Mouse (Mus musculus) embryonic facial prominence, embryonic 15.5 days (tissue): ENCODE measurements around the gene Clrn3. TPM values are rescaled to one million over a fixed set of nuclear protein-coding genes. Genes with fewer than 3 reads are reported as not detected.

Experiments used
- ATAC-seq: fragments of 200-750 bp; cut with Nextera tagmentation; 2 replicates; pipeline ENCODE4 v1.8.0; 2017; ENCODE audit warnings: low read depth, moderate TSS enrichment; ENCODE audit not compliant: insufficient number of reproducible peaks, low FRiP score, low TSS enrichment
- H3K27ac ChIP-seq: fragments of 300-500 bp; sonication (generic); replicated peaks from 2 replicates; pipeline ENCODE4 v1.5.1; 2015; ENCODE audit warnings: mild to moderate bottlenecking, inconsistent platforms
- H3K27me3 ChIP-seq: fragments of 300-500 bp; sonication (generic); 2 replicates; pipeline ENCODE4 v1.6.1; 2015; ENCODE audit warnings: inconsistent platforms
- H3K36me3 ChIP-seq: fragments of 300-500 bp; sonication (generic); 2 replicates; pipeline ENCODE4 v1.6.1; 2015; ENCODE audit warnings: mild to moderate bottlenecking, inconsistent platforms
- H3K4me1 ChIP-seq: fragments of 300-500 bp; sonication (generic); 2 replicates; pipeline ENCODE4 v1.6.1; 2015; ENCODE audit warnings: inconsistent platforms
- H3K4me2 ChIP-seq: fragments of 300-500 bp; sonication (generic); replicated peaks from 2 replicates; pipeline ENCODE4 v1.6.1; 2015; ENCODE audit warnings: mild to moderate bottlenecking, inconsistent platforms
- H3K4me3 ChIP-seq: fragments of 300-500 bp; sonication (generic); replicated peaks from 2 replicates; pipeline ENCODE4 v1.5.1; 2015; ENCODE audit warnings: mild to moderate bottlenecking, inconsistent platforms
- H3K9ac ChIP-seq: fragments of 300-500 bp; sonication (generic); 2 replicates; pipeline ENCODE4 v1.6.1; 2015; ENCODE audit warnings: inconsistent platforms
- H3K9me3 ChIP-seq: fragments of 300-500 bp; sonication (generic); replicated peaks from 2 replicates; pipeline ENCODE4 v1.6.1; 2016; ENCODE audit warnings: inconsistent platforms
- WGBS: fragments of 180-500 bp; shearing (Covaris S2); methylation state at CpG from one replicate; pipeline ENCODE4 v1.1.7; 2015; 5-methylcytosine and 5-hydroxymethylcytosine counted together
- microRNA counts: library from miRNA; unstranded; fragments of <30 nt; microRNA quantifications from one replicate; lab custom pipeline; 2016
- microRNA-seq: library from miRNA; unstranded; fragments of <30 nt; microRNA quantifications from one replicate; pipeline ENCODE4, GENCODE M21; 2016; ENCODE audit warnings: borderline number of aligned reads
- polyA plus RNA-seq: library from polyadenylated mRNA; unstranded; fragments of >200 nt; fragmentation: Nextera tagmentation; extraction: Ambion mirVana; gene quantifications from 2 replicates; pipeline ENCODE4 v1.2.1, GENCODE M21; 2015

The Clrn3 gene
- polyA plus RNA-seq, 1 experiment from 2014 or later: not detected

DNA sequence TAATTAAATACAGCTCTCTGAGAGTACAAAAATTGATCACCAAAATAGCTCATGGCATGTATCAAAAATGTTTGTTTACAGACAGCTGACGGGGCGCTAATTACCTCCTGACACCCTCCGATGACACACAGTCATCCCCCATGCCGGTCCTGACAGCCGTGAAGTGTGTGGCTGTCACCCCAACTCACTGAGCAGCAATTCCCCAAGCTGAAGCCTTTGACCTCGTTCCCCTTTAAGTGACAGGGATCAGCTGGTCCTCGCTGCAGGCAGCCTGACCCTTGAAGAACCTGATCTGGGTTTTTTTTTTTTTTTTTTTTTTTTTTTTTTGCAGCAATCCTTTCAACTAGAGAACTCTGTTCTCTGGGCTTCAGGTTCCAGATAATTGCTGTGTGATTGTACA is 59.8 kb downstream of the Clrn3 start:
- WGBS: 26% methylated on average over 7 of the region's 7 CpGs
- Histone ChIP-seq H3K4me2 (no peak overlapping the region), H3K9ac (no peak overlapping the region), H3K36me3 (no peaks in the 10 kb centered on the region), H3K9me3 (no peaks in the 10 kb centered on the region), H3K27ac (no peak overlapping the region), H3K27me3 (no peaks in the 10 kb centered on the region; the same call in 1 of the 2 replicates), H3K4me3 (no peak overlapping the region), H3K4me1 (peaks cover 8% of the 10 kb centered on the region; the same call in 1 of the 2 replicates)
- no peak for ATAC-seq

GRCm38 (mm10) chr7:135465293-135465692 is 63.2 kb downstream of the Clrn3 start:
- Histone ChIP-seq H3K9ac (no peak overlapping the region), H3K4me2 (peak overlapping the region; percentile 21; the same call in 1 of the 2 replicates), H3K27ac (no peak overlapping the region), H3K36me3 (no peaks in the 10 kb centered on the region), H3K27me3 (no peaks in the 10 kb centered on the region; the same call in 1 of the 2 replicates), H3K4me3 (no peak overlapping the region), H3K4me1 (peaks cover 8% of the 10 kb centered on the region; the same call in 1 of the 2 replicates), H3K9me3 (no peaks in the 10 kb centered on the region)
- 4% methylated on average over 12 of the region's 12 CpGs for WGBS
- no peak for ATAC-seq

- peaks cover 8% of the 10 kb centered on the region; the same call in 1 of the 2 replicates for H3K4me1 ChIP-seq
- H3K36me3 ChIP-seq: no peaks in the 10 kb centered on the region
- H3K9me3 ChIP-seq: no peaks in the 10 kb centered on the region
- no peak overlapping the region for H3K9ac ChIP-seq
- H3K4me2 ChIP-seq: no peak overlapping the region
- no peak overlapping the region for H3K27ac ChIP-seq
- WGBS: 34% methylated on average over 3 of the region's 3 CpGs
- H3K27me3 ChIP-seq: no peaks in the 10 kb centered on the region; the same call in 1 of the 2 replicates
- ATAC-seq: no peak
- H3K4me3 ChIP-seq: no peak overlapping the region
These were observed 63.7 kb downstream of the Clrn3 start for GRCm38 (mm10) chr7:135464689-135465259.

MicroRNAs encoded within 50 kb of the gene (microRNA counts, 519-probe panel; counts per million panel counts)
- 1,926 counts per million, percentile 35 among the panel's probes with 10 or more counts for microRNA mmu-miR-1962 (lab: Ali Mortazavi, UCI)

Small RNAs within 50 kb of the gene (microRNA-seq; reads per million reads assigned to microRNA genes)
- gene Mir1962: not detected

Other genes starting within 250 kb of the Clrn3 start
- gene Foxi2, start 118.3 kb downstream of the Clrn3 start, polyA plus RNA-seq: 0.12 TPM in 1 of 2 replicates, not detected in the other
- 6.3 and 6.4 TPM in 2 replicates for gene Ptpre, start 8.8 kb upstream of the Clrn3 start, polyA plus RNA-seq
- 29.2 and 35.5 TPM in 2 replicates for gene Mki67, start 187.7 kb upstream of the Clrn3 start, polyA plus RNA-seq